Mouse (Mus musculus) layer of hippocampus, adult 8-10 months (tissue): ENCODE results near the gene Pfkfb2. TPM values are rescaled to one million over a fixed set of nuclear protein-coding genes. Genes with fewer than 3 reads are reported as not detected.

Experiments
- DNase-seq, 2 experiments: peaks; one replicate each; pipeline ENCODE4 v3.0.0; 2022; ENCODE audit warnings: low spot score in 2 of 2
- total RNA-seq, 4 experiments: library from RNA; stranded (reverse); gene quantifications; 2 replicates each; pipeline ENCODE4 v1.2.4; 2022

Pfkfb2 gene
- 10 to 100 TPM; 46.1 to 48.5 (median 48.2) TPM for total RNA-seq

DNA sequence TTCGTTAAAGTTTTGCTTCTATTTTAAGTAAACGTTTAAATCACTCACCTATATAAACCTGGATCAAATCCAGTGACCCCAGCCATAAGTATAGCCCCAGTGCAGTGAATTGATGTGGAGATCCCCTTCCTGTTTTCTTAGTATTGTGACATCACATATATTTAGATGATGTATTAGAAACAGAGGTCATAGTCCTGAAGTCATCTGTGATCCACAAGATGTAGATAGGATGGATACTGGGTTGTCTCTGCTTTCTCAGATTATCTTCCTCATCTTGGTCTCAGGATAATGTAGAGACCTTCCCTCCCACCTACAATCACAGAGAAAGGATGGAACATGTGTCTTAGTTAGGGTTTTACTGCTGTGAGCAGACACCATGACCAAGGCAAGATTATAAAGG lies at the start of gene Pfkfb2:
TSS of gene Pfkfb2 (minus strand) at position 101 of the 400 bp plus-strand sequence.
- DNase-seq, result no peak

- DNase-seq, result no peak
These were observed 47.6 kb upstream of the Pfkfb2 start for GRCm38 (mm10) chr1:130776645-130777044.

- no peak for DNase-seq
These were observed 46.8 kb upstream of the Pfkfb2 start for GRCm38 (mm10) chr1:130775691-130776331.

GRCm38 (mm10) chr1:130775234-130775633 lies 46.2 kb upstream of the Pfkfb2 start:
- DNase-seq, result no peak

DNA sequence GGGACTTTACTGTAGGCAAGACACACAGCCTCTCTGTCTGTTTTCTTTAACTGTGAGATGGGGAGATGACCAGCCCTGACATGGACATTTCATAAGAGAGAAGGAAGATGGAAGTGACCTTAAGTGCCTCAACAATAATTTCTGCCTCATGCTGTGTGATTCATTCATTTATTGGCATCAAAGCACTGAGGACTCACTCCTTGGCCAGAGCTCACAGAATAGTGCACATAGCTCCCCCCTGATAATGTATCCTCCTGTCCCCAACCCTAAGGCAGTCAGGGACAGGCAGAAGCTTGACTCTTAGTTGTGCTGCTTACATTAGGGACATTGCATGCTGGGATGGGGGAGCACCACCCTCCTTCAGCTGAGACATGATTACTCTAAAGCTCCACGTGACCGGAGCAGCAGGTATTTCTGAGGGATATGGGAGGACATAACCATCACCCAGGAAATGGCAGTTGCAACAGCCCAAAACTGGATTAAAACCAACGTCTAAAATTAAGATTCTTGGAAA lies 42.0 kb upstream of the Pfkfb2 start:
- no peak for DNase-seq

DNA sequence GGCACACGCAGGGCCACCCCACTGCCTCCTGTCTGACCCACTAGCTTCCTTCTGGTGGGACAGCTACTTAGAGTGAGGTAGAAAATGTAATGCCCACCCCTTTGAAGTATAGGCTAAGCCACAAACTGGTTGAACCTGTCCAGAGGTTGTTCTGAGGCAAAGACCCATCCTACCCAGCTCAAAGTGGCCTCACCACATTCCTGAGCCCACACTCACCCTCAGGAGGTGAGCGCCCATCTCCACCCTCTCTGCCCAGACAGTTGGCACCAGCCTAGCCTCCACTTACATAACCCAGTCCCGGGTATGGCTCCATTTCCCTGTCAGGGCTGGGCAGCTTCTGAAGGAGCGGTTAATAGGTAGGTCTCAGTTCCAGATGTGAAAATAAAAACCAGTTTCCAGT lies 41.4 kb upstream of the Pfkfb2 start:
- no peak for DNase-seq

GRCm38 (mm10) chr1:130769925-130770324 lies 40.9 kb upstream of the Pfkfb2 start:
- no peak for DNase-seq

DNA sequence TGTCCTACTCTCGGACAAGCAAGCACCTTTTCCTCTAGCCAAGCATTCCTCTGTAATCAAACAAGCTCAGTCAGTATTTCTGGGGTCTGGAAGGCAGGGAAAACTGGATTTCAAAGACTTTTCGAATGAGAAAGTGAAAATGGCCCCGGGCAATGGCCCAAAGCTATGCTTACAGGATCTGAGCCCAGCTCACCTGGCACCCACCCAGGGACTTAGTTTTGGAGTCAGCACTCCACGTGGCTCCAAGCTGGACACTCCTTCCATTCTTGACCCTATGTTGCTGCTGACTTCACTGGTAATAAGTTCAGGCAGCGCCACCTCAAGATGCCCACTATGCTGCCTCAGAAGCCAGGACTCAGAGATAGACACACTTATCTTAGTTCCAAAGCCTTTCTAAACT lies 38.0 kb upstream of the Pfkfb2 start:
- no peak for DNase-seq

GRCm38 (mm10) chr1:130764027-130764461 lies 35.0 kb upstream of the Pfkfb2 start:
- DNase-seq, result no peak

GRCm38 (mm10) chr1:130762045-130762760 lies 33.1 kb upstream of the Pfkfb2 start:
- DNase-seq, result no peak

DNA sequence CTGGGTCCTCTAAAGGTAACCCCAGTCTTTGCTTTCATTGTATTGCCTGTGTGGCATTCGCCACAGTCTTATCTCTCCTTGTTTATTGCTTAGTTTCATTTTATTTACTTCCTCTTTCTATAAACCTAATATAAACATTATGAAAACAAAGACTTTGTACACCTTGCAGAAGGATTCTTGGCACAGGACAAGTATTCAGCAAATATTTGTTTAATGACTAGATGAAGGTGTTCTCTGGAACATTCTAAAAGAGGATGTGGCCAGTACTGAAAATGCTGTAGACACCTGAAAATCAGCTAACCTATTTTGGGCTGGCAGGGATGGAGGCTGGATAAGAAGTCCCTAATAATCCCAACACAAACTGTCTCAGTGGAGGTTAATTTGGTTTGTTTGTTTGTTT lies 32.5 kb upstream of the Pfkfb2 start:
- no peak for DNase-seq

DNA sequence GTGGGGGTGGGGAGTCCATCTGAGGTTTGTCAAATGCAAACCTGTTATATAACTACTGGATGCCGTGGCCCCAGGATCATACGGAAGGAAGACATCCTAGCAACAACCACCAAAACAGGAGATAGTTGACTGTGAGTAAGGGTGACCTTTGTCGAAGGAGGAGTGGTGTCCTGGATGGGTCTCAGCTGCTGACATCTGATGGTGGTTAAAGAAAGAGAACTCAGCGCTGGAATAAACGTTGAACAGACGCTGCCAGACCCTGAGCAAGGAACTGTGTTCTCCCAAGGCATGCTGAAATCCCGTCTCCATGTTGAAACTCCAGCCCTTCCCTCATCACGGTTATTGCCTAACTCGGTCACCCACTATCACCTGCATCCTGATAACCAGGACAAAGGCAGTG lies 30.6 kb upstream of the Pfkfb2 start:
- no peak for DNase-seq

- DNase-seq, result no peak
These were observed 17.8 kb upstream of the Pfkfb2 start for GRCm38 (mm10) chr1:130746819-130747218.

DNA sequence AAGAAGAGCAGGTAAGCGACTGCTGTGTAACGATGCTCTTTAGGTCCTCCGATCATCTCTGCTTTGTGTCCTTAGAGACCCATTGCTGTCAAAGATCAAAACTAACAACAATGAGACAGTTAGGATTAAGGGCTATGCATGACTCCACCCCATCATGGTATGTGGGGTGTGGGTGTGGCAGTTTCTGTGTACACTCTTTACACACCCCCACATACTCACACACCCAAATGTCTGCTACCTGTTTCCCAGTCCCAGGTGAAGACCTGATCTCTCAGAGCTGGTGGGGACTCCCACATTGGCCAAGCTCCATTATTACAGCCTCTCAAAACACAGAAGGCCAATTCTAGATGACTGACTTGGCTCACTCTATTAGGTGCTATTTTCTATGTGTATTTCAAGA lies 16.5 kb upstream of the Pfkfb2 start:
- DNase-seq, result no peak

DNA sequence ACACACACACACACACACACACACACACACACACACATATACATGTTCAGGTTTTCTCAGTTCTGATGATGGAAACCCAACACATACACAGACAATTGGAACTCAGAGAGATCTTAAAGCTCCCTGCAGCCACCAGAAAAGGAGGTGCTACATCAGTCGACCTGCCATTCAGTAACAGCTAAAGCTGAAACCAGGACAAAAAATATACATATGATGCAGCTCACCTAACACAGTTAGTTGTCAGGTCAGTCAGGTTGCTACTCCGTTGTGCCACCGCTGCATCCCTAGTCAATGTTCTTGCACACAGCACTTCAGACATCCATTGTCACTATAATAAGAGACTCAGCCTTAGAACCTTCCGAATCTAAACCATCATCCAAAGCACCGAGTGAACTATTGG lies 15.9 kb upstream of the Pfkfb2 start:
- no peak for DNase-seq

- no peak for DNase-seq
These were observed 15.2 kb upstream of the Pfkfb2 start for GRCm38 (mm10) chr1:130744217-130744616.

DNA sequence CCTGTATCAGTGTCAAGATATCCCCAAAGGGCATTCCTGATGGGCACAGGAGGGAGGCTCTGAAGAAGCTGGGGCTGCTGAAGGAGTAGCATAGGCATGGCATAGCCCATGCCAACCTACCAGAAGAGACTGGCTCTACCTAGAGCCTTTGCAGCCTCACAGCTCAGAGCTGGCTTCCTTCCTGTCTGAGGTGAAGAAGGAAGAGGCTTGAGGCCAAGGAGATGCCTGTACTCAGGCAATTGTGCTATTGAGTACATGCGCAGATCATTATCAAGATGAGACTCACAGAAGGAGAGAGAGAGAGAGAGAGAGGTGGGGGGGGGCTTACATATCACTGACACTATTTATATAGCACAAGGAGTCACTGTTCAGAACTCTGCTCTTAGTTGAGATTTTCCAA lies 14.7 kb upstream of the Pfkfb2 start:
- DNase-seq, result no peak

GRCm38 (mm10) chr1:130742201-130742600 lies 13.1 kb upstream of the Pfkfb2 start:
- DNase-seq, result no peak

- peak; percentile 38 to 63 for DNase-seq
These were observed 12.0 kb upstream of the Pfkfb2 start for GRCm38 (mm10) chr1:130740781-130741720.

GRCm38 (mm10) chr1:130740227-130740648 lies 11.2 kb upstream of the Pfkfb2 start:
- peak in 1 of 2 experiments; percentile 17 for DNase-seq

DNA sequence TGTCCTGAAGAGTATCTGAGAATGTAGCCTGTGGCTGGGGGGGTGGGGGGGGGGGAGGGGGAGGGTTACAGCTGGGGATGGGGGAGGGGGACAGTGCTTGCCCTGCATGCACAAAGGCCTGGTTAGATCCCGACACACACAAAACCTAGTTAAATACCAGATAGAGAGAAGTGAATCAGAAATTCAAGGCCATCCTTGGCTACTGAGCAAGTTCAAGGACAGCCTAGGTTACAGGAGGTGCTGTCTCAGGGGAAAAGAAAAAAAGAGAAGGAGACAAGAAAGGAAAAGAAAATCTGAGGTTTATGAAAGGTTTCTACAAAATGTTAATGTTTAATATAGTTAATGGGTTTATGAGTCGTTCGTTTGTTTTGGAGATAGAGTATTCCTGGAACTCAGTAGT lies 10.6 kb upstream of the Pfkfb2 start:
- no peak for DNase-seq
